Mouse (Mus musculus) hindbrain, embryonic 13.5 days (tissue): ENCODE data around the gene Rhoa. TPM values are rescaled to one million over a fixed set of nuclear protein-coding genes. Genes with fewer than 3 reads are reported as not detected.
"Not testable (repeated sequence)": the region's sequence is repeated elsewhere in the genome, so short reads cannot be mapped to it uniquely, and the experiment has no call there.

Experiments
- ATAC-seq: fragments of 200-750 bp; cut with Nextera tagmentation; 2 replicates; pipeline ENCODE4 v1.8.0; 2017; ENCODE audit warnings: moderate TSS enrichment; ENCODE audit not compliant: low FRiP score
- H3K27ac ChIP-seq: fragments of 300-500 bp; sonication (generic); 2 replicates; pipeline ENCODE4 v1.5.1; 2015; ENCODE audit warnings: inconsistent platforms, mild to moderate bottlenecking, moderate library complexity
- H3K27me3 ChIP-seq: fragments of 300-500 bp; sonication (generic); 2 replicates; pipeline ENCODE4 v1.6.1; 2015; ENCODE audit warnings: mild to moderate bottlenecking, inconsistent platforms
- H3K36me3 ChIP-seq: fragments of 300-500 bp; sonication (generic); 2 replicates; pipeline ENCODE4 v1.6.1; 2015; ENCODE audit warnings: mild to moderate bottlenecking, inconsistent platforms
- H3K4me1 ChIP-seq: fragments of 300-500 bp; sonication (generic); replicated peaks from 2 replicates; pipeline ENCODE4 v1.6.1; 2015; ENCODE audit warnings: inconsistent platforms
- H3K4me2 ChIP-seq: fragments of 300-500 bp; sonication (generic); 2 replicates; pipeline ENCODE4 v1.6.1; 2015; ENCODE audit warnings: inconsistent platforms, mild to moderate bottlenecking, moderate library complexity
- H3K4me3 ChIP-seq: fragments of 300-500 bp; sonication (generic); 2 replicates; pipeline ENCODE4 v1.5.1; 2015; ENCODE audit warnings: mild to moderate bottlenecking, inconsistent platforms
- H3K9ac ChIP-seq: fragments of 300-500 bp; sonication (generic); 2 replicates; pipeline ENCODE4 v1.6.1; 2015; ENCODE audit warnings: mild to moderate bottlenecking, inconsistent platforms
- H3K9me3 ChIP-seq: fragments of 300-500 bp; sonication (generic); 2 replicates; pipeline ENCODE4 v1.6.1; 2016; ENCODE audit warnings: inconsistent platforms
- whole genome bisulfite sequencing: fragments of 180-500 bp; shearing (Covaris S2); methylation state at CpG from one replicate; pipeline ENCODE4 v1.1.7; 2015; 5-methylcytosine and 5-hydroxymethylcytosine counted together
- polyA plus RNA-seq: library from polyadenylated mRNA; unstranded; fragments of >200 nt; fragmentation: Nextera tagmentation; extraction: Ambion mirVana; gene quantifications from 2 replicates; pipeline ENCODE4 v1.2.1, GENCODE M21; 2015

The Rhoa gene
- polyA plus RNA-seq, 1 experiment from 2014 or later = 287 TPM

DNA sequence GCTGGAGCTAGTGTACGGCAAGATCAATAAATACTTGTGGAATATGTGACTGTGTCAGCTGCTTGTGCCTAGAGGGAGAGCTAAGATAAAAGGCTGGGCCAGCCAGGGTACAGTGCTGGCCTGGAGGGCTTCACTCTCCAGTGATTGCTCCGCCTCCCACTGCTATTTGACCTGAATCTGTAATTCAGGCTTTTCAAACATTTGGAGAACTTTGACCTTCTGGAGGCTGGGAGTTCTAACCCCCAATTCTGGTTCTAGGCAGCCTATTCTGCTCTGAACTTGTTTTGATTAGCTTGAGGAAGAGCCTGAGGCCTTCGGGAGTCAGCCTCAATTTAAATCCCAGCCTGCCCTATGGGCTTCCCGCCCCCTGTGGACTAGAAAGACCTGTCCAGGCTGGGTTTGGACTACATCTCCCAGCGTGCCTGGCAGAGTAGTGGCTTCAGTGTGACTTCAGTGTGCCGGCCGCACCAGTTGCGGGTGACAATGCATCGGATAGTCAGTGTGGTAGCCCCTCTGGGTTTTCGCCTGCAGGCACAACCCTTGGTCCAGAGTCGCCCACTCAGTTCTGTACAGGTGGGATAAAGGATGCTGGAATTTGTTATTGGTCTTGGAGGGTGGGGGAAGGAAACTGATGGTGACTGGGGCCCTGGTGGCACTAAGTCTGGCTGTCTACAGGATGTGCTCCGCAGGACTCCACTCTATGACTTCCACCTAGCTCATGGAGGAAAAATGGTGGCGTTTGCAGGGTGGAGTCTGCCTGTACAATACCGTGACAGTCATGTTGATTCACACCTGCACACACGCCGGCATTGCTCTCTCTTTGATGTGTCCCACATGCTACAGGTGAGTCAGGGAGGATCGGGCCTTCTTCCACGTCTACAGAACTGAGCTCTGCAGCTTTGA lies 9.2 kb upstream of the Rhoa start, which contains the start of gene Amt:
Gene Amt (plus strand): TSS at position 401 of the 903 bp plus-strand sequence.
- peak within 1 kb of the TSS; percentile 25 for H3K4me3 ChIP-seq
- H3K27me3 ChIP-seq = no peaks in the 10 kb centered on the region
- peak; percentile 62 for ATAC-seq
- H3K4me1 ChIP-seq = peaks cover 20% of the 10 kb centered on the region
- peak within 1 kb of the TSS; percentile 37 for H3K4me2 ChIP-seq
- peak within 1 kb of the TSS; percentile 23 for H3K27ac ChIP-seq
- H3K36me3 ChIP-seq = peaks cover 52% of the 10 kb centered on the region
- WGBS = 18% methylated on average over 18 of the region's 18 CpGs
- peak within 1 kb of the TSS; percentile 58 for H3K9ac ChIP-seq
- no peaks in the 10 kb centered on the region for H3K9me3 ChIP-seq

- no peak for ATAC-seq
- H3K36me3 ChIP-seq = peaks cover 46% of the 10 kb centered on the region
- H3K27me3 ChIP-seq = no peaks in the 10 kb centered on the region
- no peak overlapping the region for H3K4me3 ChIP-seq
- peaks cover 25% of the 10 kb centered on the region for H3K4me1 ChIP-seq
- H3K4me2 ChIP-seq = no peak overlapping the region
- WGBS = 85% methylated on average over 3 of the region's 3 CpGs
- no peaks in the 10 kb centered on the region for H3K9me3 ChIP-seq
- H3K27ac ChIP-seq = no peak overlapping the region
- no peak overlapping the region for H3K9ac ChIP-seq
Measured at GRCm38 (mm10) chr9:108301853-108302252, 4.1 kb upstream of the Rhoa start.

DNA sequence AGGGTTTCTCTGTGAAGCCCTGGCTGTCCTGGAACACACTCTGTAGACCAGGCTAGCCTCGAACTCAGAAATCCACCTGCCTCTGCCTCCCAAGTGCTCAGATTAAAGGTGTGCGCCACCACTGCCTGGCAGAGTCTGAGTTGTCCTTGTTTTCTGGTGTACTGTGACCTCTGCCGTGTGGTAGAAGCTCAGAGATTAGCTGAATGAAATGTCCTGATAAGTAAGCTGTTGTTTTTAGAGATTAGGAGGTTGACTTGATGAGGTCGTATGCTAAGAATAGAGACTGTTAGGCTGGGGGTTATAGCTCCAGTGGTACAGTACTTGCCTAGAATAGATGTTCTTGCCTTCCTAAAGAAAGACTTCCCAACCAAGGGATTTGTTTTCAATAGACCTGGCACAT lies 1.2 kb upstream of the Rhoa start:
- Histone ChIP-seq H3K27me3 (no peaks in the 10 kb centered on the region), H3K9ac (peak overlapping the region; percentile 95), H3K36me3 (peaks cover 40% of the 10 kb centered on the region), H3K9me3 (no peaks in the 10 kb centered on the region), H3K4me2 (peak overlapping the region; percentile 92), H3K27ac (0 out of 2 replicates have a peak overlapping the region, but pooled peaks have one; percentile 99), H3K4me1 (peaks cover 38% of the 10 kb centered on the region), H3K4me3 (peak overlapping the region; percentile 93)
- 90% methylated on average over 4 of the region's 4 CpGs for WGBS
- no peak for ATAC-seq

DNA sequence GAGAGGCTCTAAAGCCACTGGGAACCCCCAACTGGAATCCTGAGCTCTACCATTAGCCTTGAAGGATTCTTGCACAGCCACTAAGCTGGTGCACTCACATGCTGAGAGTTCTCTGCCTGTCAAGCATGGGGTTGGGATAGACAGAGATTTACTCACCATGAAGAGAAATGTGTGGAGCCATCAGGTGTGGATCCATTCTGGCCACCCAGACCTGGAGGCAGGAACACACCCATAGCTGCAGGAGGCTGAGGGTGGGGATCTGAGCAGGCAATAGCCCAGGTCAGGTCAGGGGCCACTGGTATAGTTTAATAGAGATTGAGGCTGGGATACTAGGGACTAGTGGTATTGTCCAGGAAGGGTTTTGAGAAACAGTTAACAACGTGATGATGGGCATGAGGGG lies 759 bp upstream of the Rhoa start:
- no peaks in the 10 kb centered on the region for H3K27me3 ChIP-seq
- no peaks in the 10 kb centered on the region for H3K9me3 ChIP-seq
- H3K4me1 ChIP-seq = peaks cover 42% of the 10 kb centered on the region
- peak; percentile 0; the same call in 1 of the 2 replicates for ATAC-seq
- 3% methylated on average over 1 of the region's 1 CpGs for WGBS
- H3K4me2 ChIP-seq = peak overlapping the region; percentile 92
- H3K27ac ChIP-seq = peak overlapping the region; percentile 99
- peak overlapping the region; percentile 93 for H3K4me3 ChIP-seq
- peak overlapping the region; percentile 95 for H3K9ac ChIP-seq
- H3K36me3 ChIP-seq = peaks cover 38% of the 10 kb centered on the region

- Histone ChIP-seq H3K27me3 (no peaks in the 10 kb centered on the region), H3K4me3 (peak overlapping the region; percentile 93), H3K36me3 (peaks cover 26% of the 10 kb centered on the region), H3K4me2 (peak overlapping the region; percentile 92), H3K9me3 (no peaks in the 10 kb centered on the region), H3K27ac (peak overlapping the region; percentile 99), H3K4me1 (peaks cover 53% of the 10 kb centered on the region), H3K9ac (peak overlapping the region; percentile 97)
- ATAC-seq = peak; percentile 70
- WGBS = under 1% methylated on average over 39 of the region's 51 CpGs
Measured at GRCm38 (mm10) chr9:108306571-108306980, 647 bp downstream of the Rhoa start.

DNA sequence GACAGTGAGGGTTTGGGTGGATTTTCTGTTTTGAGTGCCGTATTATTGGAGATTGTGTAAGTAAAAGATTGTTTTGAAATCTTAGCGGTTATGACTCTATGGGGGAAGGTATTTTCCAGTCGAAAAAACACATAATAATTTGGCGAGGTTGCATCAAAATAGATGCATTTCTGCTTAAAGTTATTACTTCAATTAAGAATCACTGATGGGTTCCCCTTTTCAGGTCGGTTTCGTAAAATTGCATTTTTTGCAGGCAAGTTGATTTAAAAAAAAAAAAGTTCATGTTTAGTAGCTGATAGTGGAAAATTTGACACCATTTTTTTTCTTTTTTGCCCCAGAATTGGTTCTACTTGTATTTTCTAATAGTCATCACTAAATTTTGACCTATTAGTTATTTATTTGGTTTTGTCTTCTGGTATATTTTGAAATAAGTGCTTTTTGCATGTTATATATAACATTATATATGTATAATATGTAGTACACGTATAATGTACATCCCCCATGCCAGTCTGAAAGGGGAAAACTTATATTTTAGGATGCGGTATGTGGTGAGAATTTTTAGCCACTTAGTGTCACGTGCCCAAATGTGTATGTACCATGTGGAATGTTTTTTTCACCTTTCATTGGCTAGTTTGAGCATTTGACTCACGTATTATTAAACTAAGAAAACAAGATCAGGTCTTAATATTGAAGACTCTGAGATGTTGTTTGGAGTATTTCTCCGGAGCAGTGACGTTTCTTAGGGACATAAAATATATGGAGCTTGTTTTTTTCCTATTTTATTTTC lies 1.3 kb downstream of the Rhoa start:
- H3K4me1 ChIP-seq = peaks cover 58% of the 10 kb centered on the region
- peak overlapping the region; percentile 97 for H3K9ac ChIP-seq
- ATAC-seq = no peak
- no peaks in the 10 kb centered on the region for H3K9me3 ChIP-seq
- no peaks in the 10 kb centered on the region for H3K27me3 ChIP-seq
- peak overlapping the region; percentile 99 for H3K27ac ChIP-seq
- peak overlapping the region; percentile 93 for H3K4me3 ChIP-seq
- H3K4me2 ChIP-seq = peak overlapping the region; percentile 92
- WGBS = 25% methylated on average over 12 of the region's 12 CpGs
- peaks cover 20% of the 10 kb centered on the region for H3K36me3 ChIP-seq

DNA sequence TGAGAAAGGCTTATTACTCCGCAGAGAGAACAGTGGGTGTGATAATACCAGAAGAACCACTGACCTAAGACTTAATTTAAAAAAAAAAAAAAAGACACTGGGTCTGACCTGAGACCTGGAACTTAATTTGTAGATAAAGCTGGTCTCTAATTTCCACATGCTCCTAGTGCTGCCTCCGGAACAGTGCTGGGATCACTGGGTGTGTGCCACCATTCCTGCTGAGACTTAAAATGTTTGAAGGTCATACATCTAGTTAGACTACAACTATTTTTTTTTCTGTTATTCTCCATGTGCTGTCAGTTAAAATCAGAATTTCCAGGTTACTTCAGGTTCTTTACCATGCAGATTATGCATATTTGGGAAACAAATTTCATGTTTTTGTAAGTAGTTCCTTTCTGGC lies 2.2 kb downstream of the Rhoa start:
- 78% methylated on average over 2 of the region's 2 CpGs for WGBS

DNA sequence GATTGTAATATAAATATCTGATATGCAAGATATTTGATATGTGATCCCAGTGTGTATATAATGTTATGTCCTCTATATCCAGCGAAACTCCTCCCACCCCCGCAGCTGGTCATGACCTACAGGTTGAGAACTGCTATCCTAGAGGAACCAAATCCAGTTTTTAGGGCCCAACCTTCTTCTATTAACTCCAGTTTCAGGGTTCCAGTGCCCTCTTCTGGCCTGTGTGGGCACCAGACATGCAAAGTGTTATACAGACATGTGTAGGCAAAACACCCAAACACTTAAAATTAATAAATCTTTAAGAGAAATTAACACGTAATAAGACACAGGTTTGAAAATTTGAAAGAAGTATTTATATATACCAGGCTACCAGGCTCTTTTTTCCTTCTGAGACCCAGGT lies 11.6 kb downstream of the Rhoa start:
- no peak overlapping the region for H3K9ac ChIP-seq
- no peak overlapping the region for H3K4me2 ChIP-seq
- no peak overlapping the region for H3K27ac ChIP-seq
- H3K4me3 ChIP-seq = no peak overlapping the region
- no peaks in the 10 kb centered on the region; the same call in 1 of the 2 replicates for H3K4me1 ChIP-seq
- no peaks in the 10 kb centered on the region for H3K27me3 ChIP-seq
- no peaks in the 10 kb centered on the region for H3K9me3 ChIP-seq
- 95% methylated on average over 3 of the region's 3 CpGs for WGBS
- no peak for ATAC-seq
- H3K36me3 ChIP-seq = peaks cover 8% of the 10 kb centered on the region

More for the DNA sequence above, 2.2 kb downstream of the Rhoa start:
- H3K4me2 ChIP-seq = peak overlapping the region; percentile 92
- peak overlapping the region; percentile 64 for H3K9ac ChIP-seq
- H3K4me3 ChIP-seq = peak overlapping the region; percentile 93
- H3K36me3 ChIP-seq = peaks cover 10% of the 10 kb centered on the region
- H3K9me3 ChIP-seq = no peaks in the 10 kb centered on the region
- ATAC-seq = no peak
- H3K27me3 ChIP-seq = no peaks in the 10 kb centered on the region
- H3K4me1 ChIP-seq = peaks cover 58% of the 10 kb centered on the region
- no peak overlapping the region for H3K27ac ChIP-seq

DNA sequence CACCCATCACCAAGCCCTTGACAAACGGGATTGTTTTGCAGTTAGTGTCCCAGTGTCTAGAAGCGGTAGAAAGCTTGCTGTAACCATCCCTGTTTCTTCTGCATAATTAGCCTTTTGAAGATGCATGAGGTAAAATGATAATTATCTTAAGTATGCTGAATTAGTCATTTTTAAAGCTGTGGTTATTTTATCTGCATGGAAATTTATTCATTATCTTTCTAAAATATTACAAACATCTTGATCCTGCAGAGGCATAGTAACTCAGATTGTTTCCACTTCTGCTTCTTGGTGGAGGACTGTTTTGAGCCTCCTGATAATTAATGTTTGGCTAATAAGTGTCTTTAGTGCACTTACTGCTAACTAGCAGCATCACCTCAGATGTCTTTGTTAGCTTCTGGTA lies 12.5 kb downstream of the Rhoa start:
- no peak for ATAC-seq
- WGBS = 88% methylated on average over 2 of the region's 2 CpGs
- H3K36me3 ChIP-seq = peaks cover 8% of the 10 kb centered on the region

GRCm38 (mm10) chr9:108322054-108322453 lies 16.1 kb downstream of the Rhoa start:
- H3K27ac ChIP-seq, H3K9me3 ChIP-seq, H3K4me1 ChIP-seq, H3K36me3 ChIP-seq, H3K4me3 ChIP-seq, H3K9ac ChIP-seq, ATAC-seq, H3K27me3 ChIP-seq, H3K4me2 ChIP-seq: not testable (repeated sequence)
- WGBS = 90% methylated on average over 7 of the region's 7 CpGs

More for the DNA sequence above, 12.5 kb downstream of the Rhoa start:
- H3K4me1 ChIP-seq = no peaks in the 10 kb centered on the region; the same call in 1 of the 2 replicates
- H3K4me2 ChIP-seq = no peak overlapping the region
- H3K27me3 ChIP-seq = no peaks in the 10 kb centered on the region
- H3K27ac ChIP-seq = no peak overlapping the region
- H3K4me3 ChIP-seq = no peak overlapping the region
- H3K9ac ChIP-seq = no peak overlapping the region
- no peaks in the 10 kb centered on the region for H3K9me3 ChIP-seq

DNA sequence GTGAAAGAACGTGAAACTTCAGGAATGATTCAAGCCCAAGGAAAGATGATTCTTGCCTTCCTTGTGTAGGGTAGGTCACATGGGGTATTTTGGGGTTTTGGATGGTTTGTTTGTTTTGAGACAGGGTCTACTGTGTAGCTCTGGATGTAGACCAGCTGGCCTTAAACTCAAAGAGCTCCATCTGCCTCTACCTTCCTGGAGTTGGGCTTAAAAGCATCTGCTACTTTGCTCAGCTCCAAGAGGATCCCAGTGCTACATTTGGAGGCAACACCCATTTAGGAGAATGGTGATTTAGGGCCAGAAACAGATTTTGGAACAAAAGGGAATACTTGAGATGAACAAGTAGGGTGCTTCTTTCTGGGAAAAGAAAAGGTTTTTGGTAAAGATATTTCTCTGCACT lies 18.9 kb downstream of the Rhoa start:
- Histone ChIP-seq H3K27me3 (no peaks in the 10 kb centered on the region), H3K27ac (no peak overlapping the region), H3K36me3 (peaks cover 31% of the 10 kb centered on the region), H3K9ac (no peak overlapping the region), H3K4me2 (no peak overlapping the region), H3K4me1 (no peaks in the 10 kb centered on the region), H3K9me3 (no peaks in the 10 kb centered on the region), H3K4me3 (no peak overlapping the region)
- 98% methylated on average over 1 of the region's 1 CpGs for WGBS
- no peak for ATAC-seq

DNA sequence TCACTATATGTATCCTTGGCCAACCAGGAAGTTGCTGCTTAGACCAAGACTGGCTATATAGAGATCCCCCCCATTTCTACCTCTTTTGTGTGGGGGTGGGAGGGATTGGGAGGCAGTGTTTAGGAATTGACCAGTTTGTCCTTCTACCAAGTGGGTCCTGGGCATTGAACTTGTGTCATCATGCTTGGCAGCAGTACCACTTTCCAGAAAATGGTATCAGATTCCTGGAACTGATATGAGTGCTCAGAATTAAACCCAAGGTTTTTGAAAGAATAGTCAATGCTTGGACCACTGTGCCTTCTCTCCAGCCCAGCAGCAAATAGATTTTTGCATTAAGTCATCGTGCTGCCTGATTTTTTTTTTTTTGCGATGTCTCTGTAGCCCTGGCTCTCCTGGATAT lies 19.9 kb downstream of the Rhoa start:
- Histone ChIP-seq H3K9me3 (no peaks in the 10 kb centered on the region), H3K4me2 (no peak overlapping the region), H3K36me3 (peaks cover 37% of the 10 kb centered on the region), H3K27me3 (no peaks in the 10 kb centered on the region), H3K4me3 (no peak overlapping the region), H3K4me1 (no peaks in the 10 kb centered on the region), H3K9ac (no peak overlapping the region), H3K27ac (no peak overlapping the region)
- ATAC-seq = no peak
- WGBS = 100% methylated on average over 2 of the region's 2 CpGs
